Mouse (Mus musculus): ENCODE measurements around the gene Haus3.
A peak's percentile ranks its signal among the peaks of the same experiment; 100 is the strongest.

DNA sequence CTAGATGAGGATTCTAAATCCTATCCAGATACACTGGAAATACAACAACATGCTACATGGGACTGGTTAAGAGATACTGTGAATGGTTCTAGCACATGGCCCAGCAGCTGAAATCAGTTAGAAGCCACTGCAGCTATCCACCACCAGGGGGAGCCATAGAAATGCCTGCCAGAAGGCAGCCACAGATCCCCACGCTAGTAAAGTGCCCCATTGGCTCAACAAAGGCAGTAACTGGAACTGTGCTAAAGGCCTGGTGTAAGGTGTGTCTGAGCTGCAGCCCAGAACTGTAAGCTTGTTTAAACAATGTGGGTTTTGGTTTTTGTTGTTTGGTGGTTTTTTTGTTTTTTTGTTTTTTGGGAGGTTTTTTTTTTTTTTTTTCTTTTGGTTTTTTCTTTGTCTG is 41.0 kb upstream of the Haus3 start:
- TF ChIP-seq CTCF (IDR thresholded peaks at IDR 0.05; ENCODE audit: low read depth, low read length) = peak; percentile 97
- TF ChIP-seq POLR2A (IDR thresholded peaks at IDR 0.05; ENCODE audit: extremely low read depth, insufficient read depth, low read length) = no peak
